Mouse (Mus musculus): ENCODE measurements around the gene Sox9. TPM values are rescaled to one million over a fixed set of nuclear protein-coding genes. Genes with fewer than 3 reads are reported as not detected.

Sox9 gene
- polyA plus RNA-seq, 1 experiment from 2014 or later, result 180 TPM

- no peak for ATAC-seq (replicated peaks; ENCODE audit: low FRiP score)
- WGBS, result 16% methylated on average over 8 of the region's 8 CpGs
- no peak for DNase-seq (ENCODE audit: low spot score)
- Histone ChIP-seq H3K9me3 (ENCODE audit: control insufficient read depth, low read length) (no peaks in the 10 kb centered on the region), H3K4me1 (replicated peaks; ENCODE audit: control insufficient read depth, insufficient read depth, low read length) (peaks cover 27% of the 10 kb centered on the region; the same call in 1 of the 2 replicates), H3K4me3 (ENCODE audit: low read depth, low read length) (peak overlapping the region; percentile 90), H3K9ac (ENCODE audit: low read length) (peak overlapping the region; percentile 97), H3K36me3 (ENCODE audit: control insufficient read depth, insufficient read depth, low read length) (no peaks in the 10 kb centered on the region; the same call in 1 of the 2 replicates), H3K27me3 (ENCODE audit: control insufficient read depth, insufficient read depth, low read length) (no peaks in the 10 kb centered on the region), H3K4me2 (ENCODE audit: low read depth, low read length, severe bottlenecking) (peak overlapping the region; percentile 87), H3K27ac (ENCODE audit: low read depth, low read length) (no peak overlapping the region)
These were observed 3.6 kb downstream of the Sox9 start for GRCm38 (mm10) chr11:112785581-112785980.

DNA sequence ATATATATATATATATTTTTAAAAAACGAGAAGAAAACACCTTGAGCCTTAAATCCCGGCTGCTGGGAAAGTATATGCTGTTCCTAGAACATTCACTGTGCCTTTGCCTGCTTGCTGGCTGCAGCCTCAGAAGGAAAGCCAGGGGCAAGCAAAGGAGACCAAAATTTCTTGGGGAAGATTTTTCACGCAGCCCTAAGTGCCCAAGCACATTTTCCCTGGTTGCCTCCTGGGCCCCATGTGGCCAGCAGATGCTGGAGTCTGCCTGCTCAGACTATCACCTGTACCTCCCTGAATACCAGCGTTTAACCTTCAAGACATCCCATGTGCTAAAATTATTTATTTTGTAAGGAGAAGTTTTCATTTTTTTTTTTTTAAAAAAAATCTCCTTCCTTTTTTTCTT is 4.4 kb downstream of the Sox9 start:
- H3K9me3 ChIP-seq (ENCODE audit: control insufficient read depth, low read length), result no peaks in the 10 kb centered on the region
- no peak for ATAC-seq (replicated peaks; ENCODE audit: low FRiP score)
- peak overlapping the region; percentile 43 for H3K9ac ChIP-seq (ENCODE audit: low read length)
- H3K36me3 ChIP-seq (ENCODE audit: control insufficient read depth, insufficient read depth, low read length), result no peaks in the 10 kb centered on the region; the same call in 1 of the 2 replicates
- WGBS, result 51% methylated on average over 4 of the region's 4 CpGs
- H3K4me3 ChIP-seq (ENCODE audit: low read depth, low read length), result peak overlapping the region; percentile 20
- no peak overlapping the region for H3K27ac ChIP-seq (ENCODE audit: low read depth, low read length)
- peak; percentile 62 for DNase-seq (ENCODE audit: low spot score)
- H3K4me1 ChIP-seq (replicated peaks; ENCODE audit: control insufficient read depth, insufficient read depth, low read length), result peaks cover 22% of the 10 kb centered on the region; the same call in 1 of the 2 replicates
- H3K4me2 ChIP-seq (ENCODE audit: low read depth, low read length, severe bottlenecking), result peak overlapping the region; percentile 54
- H3K27me3 ChIP-seq (ENCODE audit: control insufficient read depth, insufficient read depth, low read length), result no peaks in the 10 kb centered on the region

DNA sequence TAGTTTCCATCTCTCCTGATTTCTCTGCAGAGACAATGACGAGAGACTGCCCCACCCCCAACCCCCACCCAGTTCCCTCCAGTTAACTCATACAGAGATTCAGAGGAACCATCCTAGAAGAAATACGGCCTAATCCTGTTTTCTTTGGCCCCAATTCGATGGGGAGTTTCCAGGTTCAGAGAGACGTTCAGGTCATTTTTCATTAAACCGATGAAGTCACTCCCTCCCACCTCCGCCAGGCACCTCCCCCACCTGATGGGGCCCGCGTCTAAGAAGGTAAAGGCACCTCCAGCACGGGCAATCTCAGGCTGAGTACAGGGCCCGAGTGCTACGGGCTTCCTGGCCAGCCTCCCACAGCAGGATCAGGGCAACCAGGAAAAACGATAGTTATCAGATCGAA is 6.3 kb downstream of the Sox9 start:
- WGBS, result 12% methylated on average over 13 of the region's 13 CpGs
- peaks cover 22% of the 10 kb centered on the region; the same call in 1 of the 2 replicates for H3K4me1 ChIP-seq (replicated peaks; ENCODE audit: control insufficient read depth, insufficient read depth, low read length)
- no peaks in the 10 kb centered on the region for H3K27me3 ChIP-seq (ENCODE audit: control insufficient read depth, insufficient read depth, low read length)
- no peak overlapping the region for H3K4me2 ChIP-seq (ENCODE audit: low read depth, low read length, severe bottlenecking)
- no peak overlapping the region for H3K27ac ChIP-seq (ENCODE audit: low read depth, low read length)
- H3K4me3 ChIP-seq (ENCODE audit: low read depth, low read length), result no peak overlapping the region
- peak overlapping the region; percentile 14; the same call in 1 of the 2 replicates for H3K9ac ChIP-seq (ENCODE audit: low read length)
- H3K36me3 ChIP-seq (ENCODE audit: control insufficient read depth, insufficient read depth, low read length), result no peaks in the 10 kb centered on the region; the same call in 1 of the 2 replicates
- H3K9me3 ChIP-seq (ENCODE audit: control insufficient read depth, low read length), result no peaks in the 10 kb centered on the region; the same call in 1 of the 2 replicates
- DNase-seq (ENCODE audit: low spot score) (peak; percentile 64), ATAC-seq (replicated peaks; ENCODE audit: low FRiP score) (no peak)

GRCm38 (mm10) chr11:112796379-112796778 is 14.4 kb downstream of the Sox9 start:
- ATAC-seq (replicated peaks; ENCODE audit: low FRiP score) (no peak), DNase-seq (ENCODE audit: low spot score) (no peak)
- Histone ChIP-seq H3K4me2 (ENCODE audit: low read depth, low read length, severe bottlenecking) (no peak overlapping the region), H3K4me3 (ENCODE audit: low read depth, low read length) (no peak overlapping the region), H3K36me3 (ENCODE audit: control insufficient read depth, insufficient read depth, low read length) (no peaks in the 10 kb centered on the region), H3K27ac (ENCODE audit: low read depth, low read length) (no peak overlapping the region), H3K9me3 (ENCODE audit: control insufficient read depth, low read length) (no peaks in the 10 kb centered on the region; the same call in 1 of the 2 replicates), H3K4me1 (replicated peaks; ENCODE audit: control insufficient read depth, insufficient read depth, low read length) (peaks cover 7% of the 10 kb centered on the region; the same call in 1 of the 2 replicates), H3K9ac (ENCODE audit: low read length) (no peak overlapping the region), H3K27me3 (ENCODE audit: control insufficient read depth, insufficient read depth, low read length) (no peaks in the 10 kb centered on the region)
- 84% methylated on average over 5 of the region's 5 CpGs for WGBS

DNA sequence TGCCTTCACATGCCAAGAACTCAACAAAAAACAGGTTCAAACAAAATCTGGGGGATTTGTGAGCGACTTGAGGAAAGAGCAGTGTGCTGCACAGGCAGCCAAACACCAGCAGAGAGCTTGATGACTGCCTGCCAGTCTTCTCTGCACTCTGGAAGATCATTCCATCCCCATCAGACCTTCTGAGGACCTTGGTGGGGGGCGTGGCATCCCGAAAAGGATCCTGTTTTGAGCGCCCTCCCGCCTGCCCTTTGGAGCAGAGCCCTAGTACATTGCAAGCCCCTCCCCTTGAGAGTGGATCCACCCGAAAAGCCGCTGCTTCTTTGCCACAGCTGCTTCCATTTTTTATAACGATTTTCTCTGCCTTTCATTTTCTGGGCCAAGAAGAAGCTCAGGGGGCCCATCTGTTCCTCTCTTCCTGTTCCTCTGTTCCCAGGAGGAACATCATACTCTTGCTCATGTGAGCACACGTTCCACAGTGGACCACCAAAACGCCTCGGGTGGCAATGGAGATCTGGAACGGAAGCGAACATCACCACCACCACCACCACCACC is 16.9 kb downstream of the Sox9 start:
- Histone ChIP-seq H3K27me3 (ENCODE audit: control insufficient read depth, insufficient read depth, low read length) (no peaks in the 10 kb centered on the region), H3K4me3 (ENCODE audit: low read depth, low read length) (no peak overlapping the region), H3K27ac (ENCODE audit: low read depth, low read length) (no peak overlapping the region), H3K9me3 (ENCODE audit: control insufficient read depth, low read length) (no peaks in the 10 kb centered on the region), H3K9ac (ENCODE audit: low read length) (no peak overlapping the region), H3K36me3 (ENCODE audit: control insufficient read depth, insufficient read depth, low read length) (no peaks in the 10 kb centered on the region), H3K4me1 (replicated peaks; ENCODE audit: control insufficient read depth, insufficient read depth, low read length) (peaks cover 17% of the 10 kb centered on the region), H3K4me2 (ENCODE audit: low read depth, low read length, severe bottlenecking) (no peak overlapping the region)
- ATAC-seq (replicated peaks; ENCODE audit: low FRiP score) (no peak), DNase-seq (ENCODE audit: low spot score) (no peak)
- 73% methylated on average over 13 of the region's 13 CpGs for WGBS

DNA sequence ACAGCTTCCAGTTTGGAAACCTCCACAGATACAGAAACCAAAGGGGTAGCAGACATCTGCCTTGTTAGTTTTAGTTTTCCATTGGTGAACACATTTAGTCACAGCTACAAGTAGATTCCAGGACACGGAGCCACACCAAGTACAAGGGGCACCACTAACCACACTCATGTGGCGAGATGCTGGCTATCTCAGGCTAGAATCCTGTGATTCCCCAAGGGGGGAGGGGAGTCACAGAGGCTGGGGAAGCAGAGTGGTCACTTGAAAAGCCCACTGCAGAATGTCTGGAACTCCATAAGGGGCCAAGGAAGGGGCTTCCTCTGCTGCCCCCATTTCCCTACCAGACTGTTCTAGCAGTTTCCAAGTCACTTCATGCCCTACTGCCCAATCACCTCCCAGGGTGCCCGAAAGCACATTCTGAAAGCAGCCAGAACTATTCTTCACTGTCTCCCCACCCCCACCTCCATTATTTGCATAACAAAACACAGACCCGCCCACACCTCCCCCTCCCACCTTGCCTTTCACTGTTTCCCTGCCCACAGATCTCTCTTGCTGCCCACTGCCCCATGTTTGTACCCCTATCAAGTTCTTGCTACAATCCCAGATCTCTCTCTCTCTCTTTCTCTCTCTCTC is 19.3 kb downstream of the Sox9 start:
- H3K9ac ChIP-seq (ENCODE audit: low read length), result no peak overlapping the region; the same call in 1 of the 2 replicates
- H3K4me3 ChIP-seq (ENCODE audit: low read depth, low read length), result no peak overlapping the region
- ATAC-seq (replicated peaks; ENCODE audit: low FRiP score) (peak; percentile 85), DNase-seq (ENCODE audit: low spot score) (peak; percentile 77)
- H3K27me3 ChIP-seq (ENCODE audit: control insufficient read depth, insufficient read depth, low read length), result no peaks in the 10 kb centered on the region
- H3K9me3 ChIP-seq (ENCODE audit: control insufficient read depth, low read length), result no peaks in the 10 kb centered on the region
- no peaks in the 10 kb centered on the region for H3K36me3 ChIP-seq (ENCODE audit: control insufficient read depth, insufficient read depth, low read length)
- 0 out of 2 replicates have a peak overlapping the region, but pooled peaks have one; percentile 11 for H3K4me2 ChIP-seq (ENCODE audit: low read depth, low read length, severe bottlenecking)
- 21% methylated on average over 4 of the region's 4 CpGs for WGBS
- peaks cover 17% of the 10 kb centered on the region for H3K4me1 ChIP-seq (replicated peaks; ENCODE audit: control insufficient read depth, insufficient read depth, low read length)
- peak overlapping the region; percentile 46 for H3K27ac ChIP-seq (ENCODE audit: low read depth, low read length)

DNA sequence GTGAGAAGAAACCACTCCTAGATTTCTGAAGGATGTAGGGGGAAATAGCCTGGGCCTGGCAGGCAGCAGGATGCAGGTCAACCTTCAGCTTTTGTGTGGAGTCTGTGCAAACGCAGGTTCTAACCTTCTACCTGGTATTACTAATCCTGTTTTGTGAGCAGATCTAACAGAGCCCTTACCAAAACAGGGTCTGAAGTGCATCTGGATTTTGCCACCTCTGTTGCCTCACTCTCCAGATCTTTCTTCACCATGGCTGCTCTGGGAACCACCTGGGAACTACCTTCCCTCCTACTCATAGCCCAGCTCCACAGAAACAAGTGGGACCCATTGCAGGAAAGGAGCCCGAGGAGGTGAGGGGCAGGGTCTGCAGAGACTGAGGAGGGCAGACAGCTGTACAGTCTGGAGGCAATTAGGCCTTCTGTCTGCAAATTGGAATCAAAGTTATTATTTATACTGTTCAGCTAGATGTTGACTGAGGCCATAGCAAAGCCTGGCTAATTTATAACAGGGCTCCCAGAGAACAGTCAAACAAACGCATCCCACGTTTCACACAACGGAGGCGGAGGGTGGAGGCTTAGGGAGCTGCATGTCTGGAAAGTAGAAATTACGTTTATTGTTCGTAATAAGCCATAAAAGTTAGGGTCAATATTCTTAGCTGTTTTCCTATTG is 25.9 kb downstream of the Sox9 start:
- 75% methylated on average over 8 of the region's 8 CpGs for WGBS
- Histone ChIP-seq H3K27me3 (ENCODE audit: control insufficient read depth, insufficient read depth, low read length) (no peaks in the 10 kb centered on the region), H3K9me3 (ENCODE audit: control insufficient read depth, low read length) (no peaks in the 10 kb centered on the region), H3K4me1 (replicated peaks; ENCODE audit: control insufficient read depth, insufficient read depth, low read length) (peaks cover 22% of the 10 kb centered on the region), H3K4me3 (ENCODE audit: low read depth, low read length) (no peak overlapping the region), H3K4me2 (ENCODE audit: low read depth, low read length, severe bottlenecking) (no peak overlapping the region), H3K27ac (ENCODE audit: low read depth, low read length) (no peak overlapping the region), H3K36me3 (ENCODE audit: control insufficient read depth, insufficient read depth, low read length) (no peaks in the 10 kb centered on the region), H3K9ac (ENCODE audit: low read length) (no peak overlapping the region)
- ATAC-seq (replicated peaks; ENCODE audit: low FRiP score) (no peak), DNase-seq (ENCODE audit: low spot score) (no peak)

DNA sequence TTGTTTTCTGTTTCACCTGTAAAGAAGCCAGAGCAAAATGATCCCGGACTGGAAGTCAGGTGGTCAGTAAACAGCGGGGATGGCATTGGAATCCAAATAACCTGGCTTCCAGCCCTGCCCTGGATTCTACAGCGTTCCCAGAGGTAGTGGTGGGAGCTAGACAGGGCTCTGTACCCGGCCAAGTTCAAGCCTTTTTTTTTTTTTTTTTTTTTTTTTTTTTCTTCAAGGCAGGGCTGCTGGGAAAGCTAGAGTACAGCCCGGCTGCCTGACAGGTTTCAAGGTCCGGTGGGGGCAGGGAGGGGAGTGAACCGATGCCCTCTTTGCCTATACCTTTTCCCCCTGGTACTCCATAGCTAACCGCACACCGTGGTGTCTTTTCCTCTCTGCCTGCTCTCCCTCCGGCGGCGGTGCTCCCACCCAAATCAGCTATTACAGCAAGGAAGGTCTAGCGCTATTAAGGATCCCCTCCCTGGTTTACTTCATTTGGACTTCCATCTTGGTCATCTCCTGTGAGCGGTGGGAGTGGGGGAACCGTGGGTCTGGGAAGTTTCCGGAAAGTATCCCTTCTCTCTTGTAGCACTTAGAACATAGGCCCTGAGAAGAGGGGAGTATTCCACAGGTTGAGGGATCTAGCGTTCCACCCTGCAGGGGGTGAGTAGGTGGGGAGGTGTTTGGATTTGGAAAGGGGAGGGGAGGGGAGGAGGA is 28.6 kb downstream of the Sox9 start:
- Histone ChIP-seq H3K9ac (ENCODE audit: low read length) (peak overlapping the region; percentile 51), H3K4me1 (replicated peaks; ENCODE audit: control insufficient read depth, insufficient read depth, low read length) (peaks cover 25% of the 10 kb centered on the region), H3K27me3 (ENCODE audit: control insufficient read depth, insufficient read depth, low read length) (no peaks in the 10 kb centered on the region), H3K36me3 (ENCODE audit: control insufficient read depth, insufficient read depth, low read length) (no peaks in the 10 kb centered on the region), H3K9me3 (ENCODE audit: control insufficient read depth, low read length) (no peaks in the 10 kb centered on the region), H3K4me3 (ENCODE audit: low read depth, low read length) (peak overlapping the region; percentile 19), H3K27ac (ENCODE audit: low read depth, low read length) (peak overlapping the region; percentile 75; the same call in 1 of the 2 replicates), H3K4me2 (ENCODE audit: low read depth, low read length, severe bottlenecking) (peak overlapping the region; percentile 62)
- DNase-seq (ENCODE audit: low spot score), result peak; percentile 75
- peak; percentile 47 for ATAC-seq (replicated peaks; ENCODE audit: low FRiP score)
- 4% methylated on average over 17 of the region's 17 CpGs for WGBS

Data from forebrain, embryonic 11.5 days (tissue).